Mouse (Mus musculus) lung, adult 2 months (tissue): ENCODE results near the gene Hrct1.
A peak's percentile ranks its signal among the peaks of the same experiment; 100 is the strongest.

Experiments used
- CTCF ChIP-seq: fragments of 200-500 bp; IDR thresholded peaks from 2 replicates; pipeline ENCODE4 v1.5.1; 2011; ENCODE audit warnings: mild to moderate bottlenecking, low read length, control low read depth; ENCODE audit not compliant: insufficient read depth
- POLR2A ChIP-seq: fragments of 200-500 bp; IDR thresholded peaks from 2 replicates; pipeline ENCODE4 v1.6.1; 2011; ENCODE audit warnings: low read depth, mild to moderate bottlenecking, control low read depth, low read length, borderline replicate concordance; ENCODE audit errors: extremely low read depth

- TF ChIP-seq CTCF = peak; percentile 35; the same call in 1 of the 2 replicates
- no peak for TF ChIP-seq POLR2A
Observed at GRCm38 (mm10) chr4:43745187-43745586, 18.2 kb downstream of the Hrct1 start.
